Mouse (Mus musculus) liver, embryonic 14.5 days (tissue): Measurements from ENCODE around the gene Akt3.

Experiments used
- CTCF ChIP-seq: IDR thresholded peaks from 2 replicates; pipeline ENCODE4 v1.5.1; 2016; ENCODE audit warnings: antibody characterized with exemption, low read depth, control low read depth
- EP300 ChIP-seq: IDR thresholded peaks from 2 replicates; pipeline ENCODE4 v1.6.1; 2016; ENCODE audit warnings: antibody characterized with exemption, low read depth

- TF ChIP-seq CTCF (no peak), EP300 (no peak)
Observed at GRCm38 (mm10) chr1:177012774-177013173, 245.2 kb downstream of the Akt3 start.
